In genomic region chr12:108834786-108835185, GRCm38 (mm10) we compare ENCODE assay signal across 9 mouse cellular contexts. TPM values are rescaled to one million over a fixed set of nuclear protein-coding genes. Genes with fewer than 3 reads are reported as not detected.
DNase-seq lines count a peak whose midpoint lies in the region; ATAC-seq lines count a peak whose summit lies in the region.
"Had no signal": no experiment of that assay in that cellular context is flagged by ENCODE, and none has a peak within 500 bp of the region (broad histone marks: within the 10 kb centered on the region; RNA-seq: fewer than 3 reads in every experiment).

No protein-coding gene starts in this region.

- no peak for DNase-seq in heart, adult 18-20 months
- DNase-seq in cerebellum, postnatal 25 days, result peak; percentile 50 to 53
- DNase-seq in urinary bladder, postnatal 25 days (ENCODE audit: low spot score), result no peak
- DNase-seq in ovary, postnatal 10 days (ENCODE audit: low spot score), result no peak

- no peak overlapping the region for H3K9ac ChIP-seq in heart, embryonic 15.5 days
- H3K9ac ChIP-seq in hindbrain, embryonic 15.5 days, result 0 out of 2 replicates have a peak overlapping the region, but pooled peaks have one; percentile 64
- peak overlapping the region; percentile 78; the same call in 1 of the 2 replicates for H3K9ac ChIP-seq in midbrain, embryonic 12.5 days (replicated peaks)

- peak overlapping the region; percentile 98 for H3K4me2 ChIP-seq in heart, embryonic 15.5 days
- peak overlapping the region; percentile 75 for H3K4me2 ChIP-seq in hindbrain, embryonic 15.5 days
- peak overlapping the region; percentile 96 for H3K4me2 ChIP-seq in midbrain, embryonic 12.5 days (replicated peaks)

- H3K27me3 ChIP-seq in heart, embryonic 15.5 days, result no peaks in the 10 kb centered on the region
- H3K27me3 ChIP-seq in hindbrain, embryonic 15.5 days, result no peaks in the 10 kb centered on the region
- H3K27me3 ChIP-seq in midbrain, embryonic 12.5 days, result peaks cover 17% of the 10 kb centered on the region

- ATAC-seq in heart, embryonic 15.5 days (replicated peaks; ENCODE audit: insufficient number of reproducible peaks, insufficient read depth, low FRiP score, low read depth), result no peak
- ATAC-seq in hindbrain, embryonic 15.5 days (ENCODE audit: low FRiP score, low read depth), result no peak
- no peak for ATAC-seq in midbrain, embryonic 12.5 days (ENCODE audit: low FRiP score, low read depth)
- ATAC-seq in inflammation-experienced regulatory T-cells, adult 6 months, result no peak

- H3K4me1 ChIP-seq in heart, embryonic 15.5 days (replicated peaks), result peaks cover 30% of the 10 kb centered on the region
- H3K4me1 ChIP-seq in hindbrain, embryonic 15.5 days (replicated peaks), result peaks cover 60% of the 10 kb centered on the region
- H3K4me1 ChIP-seq in midbrain, embryonic 12.5 days, result peaks cover 50% of the 10 kb centered on the region

- no peaks in the 10 kb centered on the region for H3K9me3 ChIP-seq in heart, embryonic 15.5 days (replicated peaks)
- H3K9me3 ChIP-seq in hindbrain, embryonic 15.5 days, result no peaks in the 10 kb centered on the region
- H3K9me3 ChIP-seq in midbrain, embryonic 12.5 days, result no peaks in the 10 kb centered on the region
- H3K9me3 ChIP-seq: G1E had no signal

- no peak overlapping the region for H3K27ac ChIP-seq in heart, embryonic 15.5 days
- no peak overlapping the region for H3K27ac ChIP-seq in hindbrain, embryonic 15.5 days (replicated peaks)
- H3K27ac ChIP-seq in midbrain, embryonic 12.5 days (replicated peaks), result no peak overlapping the region

- H3K4me3 ChIP-seq in heart, embryonic 15.5 days, result peak overlapping the region; percentile 83
- H3K4me3 ChIP-seq in hindbrain, embryonic 15.5 days, result peak overlapping the region; percentile 81
- peak overlapping the region; percentile 75 for H3K4me3 ChIP-seq in midbrain, embryonic 12.5 days

- peaks cover 2% of the 10 kb centered on the region for H3K36me3 ChIP-seq in heart, embryonic 15.5 days
- no peaks in the 10 kb centered on the region for H3K36me3 ChIP-seq in hindbrain, embryonic 15.5 days
- no peaks in the 10 kb centered on the region for H3K36me3 ChIP-seq in midbrain, embryonic 12.5 days

- WGBS in heart, embryonic 15.5 days, result 41% methylated on average over 5 of the region's 5 CpGs
- 47% methylated on average over 5 of the region's 5 CpGs for WGBS in hindbrain, embryonic 15.5 days
- 36% methylated on average over 5 of the region's 5 CpGs for WGBS in midbrain, embryonic 12.5 days

RNA-seq across cellular contexts. Expression of gene Slc25a29, which starts 0.9 kb away (rescaled TPM):
- polyA plus RNA-seq in heart, embryonic 15.5 days (2015; fragmentation: Nextera tagmentation; extraction: Ambion mirVana), result 3.1 and 5.3 TPM in 2 replicates
- 1 to 10 TPM; 8.7 to 9.1 TPM for total RNA-seq in heart, adult 18-20 months (2021)
- 19.0 and 20.7 TPM in 2 replicates for polyA plus RNA-seq in hindbrain, embryonic 15.5 days (2015; fragmentation: Nextera tagmentation; extraction: Ambion mirVana)
- 12.5 and 13.6 TPM in 2 replicates for polyA plus RNA-seq in midbrain, embryonic 12.5 days (2016; fragmentation: Nextera tagmentation; extraction: Ambion mirVana)
- polyA plus RNA-seq in inflammation-experienced regulatory T-cells, adult 6 months (2017; shearing (Covaris generic)), result 1 to 10 TPM; 1.4 to 4.3 (median 3.5) TPM

RNA-seq across cellular contexts. Expression of gene Slc25a47, which starts 1.1 kb away (rescaled TPM):
- polyA plus RNA-seq in heart, embryonic 15.5 days (2015; fragmentation: Nextera tagmentation; extraction: Ambion mirVana), result 4.3 and 5.5 TPM in 2 replicates
- total RNA-seq in heart, adult 18-20 months (2021), result 1 to 10 TPM; 8.1 to 9.1 TPM
- polyA plus RNA-seq in hindbrain, embryonic 15.5 days (2015; fragmentation: Nextera tagmentation; extraction: Ambion mirVana), result 6.6 and 7.4 TPM in 2 replicates
- 10.3 and 13.8 TPM in 2 replicates for polyA plus RNA-seq in midbrain, embryonic 12.5 days (2016; fragmentation: Nextera tagmentation; extraction: Ambion mirVana)
- 1 to 10 TPM in 1 of 3 experiments, under 1 TPM in 2; 0.83 to 1.0 (median 0.99) TPM for polyA plus RNA-seq in inflammation-experienced regulatory T-cells, adult 6 months (2017; shearing (Covaris generic))

RNA-seq across cellular contexts. Expression of gene Yy1, which starts 42.0 kb away (rescaled TPM):
- polyA plus RNA-seq in heart, embryonic 15.5 days (2015; fragmentation: Nextera tagmentation; extraction: Ambion mirVana), result 10.5 and 13.1 TPM in 2 replicates
- total RNA-seq in heart, adult 18-20 months (2021), result 10 to 100 TPM; 31.5 to 37.2 TPM
- polyA plus RNA-seq in hindbrain, embryonic 15.5 days (2015; fragmentation: Nextera tagmentation; extraction: Ambion mirVana), result 13.4 and 15.1 TPM in 2 replicates
- 18.9 and 19.5 TPM in 2 replicates for polyA plus RNA-seq in midbrain, embryonic 12.5 days (2016; fragmentation: Nextera tagmentation; extraction: Ambion mirVana)
- 10 to 100 TPM; 16.4 to 18.6 (median 17.1) TPM for polyA plus RNA-seq in inflammation-experienced regulatory T-cells, adult 6 months (2017; shearing (Covaris generic))

RNA-seq across cellular contexts. Expression of gene Wdr25, which starts 58.6 kb away (rescaled TPM):
- 3.8 and 6.9 TPM in 2 replicates for polyA plus RNA-seq in heart, embryonic 15.5 days (2015; fragmentation: Nextera tagmentation; extraction: Ambion mirVana)
- 1 to 10 TPM; 4.7 to 5.7 TPM for total RNA-seq in heart, adult 18-20 months (2021)
- polyA plus RNA-seq in hindbrain, embryonic 15.5 days (2015; fragmentation: Nextera tagmentation; extraction: Ambion mirVana), result 4.6 and 6.0 TPM in 2 replicates
- polyA plus RNA-seq in midbrain, embryonic 12.5 days (2016; fragmentation: Nextera tagmentation; extraction: Ambion mirVana), result 8.6 and 9.0 TPM in 2 replicates
- polyA plus RNA-seq in inflammation-experienced regulatory T-cells, adult 6 months (2017; shearing (Covaris generic)), result 10 to 100 TPM in 1 of 3 experiments, 1 to 10 TPM in 2; 3.4 to 14.4 (median 6.0) TPM

RNA-seq across cellular contexts. Expression of gene Wars, which starts 59.2 kb away (rescaled TPM):
- polyA plus RNA-seq in heart, embryonic 15.5 days (2015; fragmentation: Nextera tagmentation; extraction: Ambion mirVana), result 46.6 and 57.7 TPM in 2 replicates
- total RNA-seq in heart, adult 18-20 months (2021), result 10 to 100 TPM; 29.1 to 41.2 TPM
- 101 and 105 TPM in 2 replicates for polyA plus RNA-seq in hindbrain, embryonic 15.5 days (2015; fragmentation: Nextera tagmentation; extraction: Ambion mirVana)
- polyA plus RNA-seq in midbrain, embryonic 12.5 days (2016; fragmentation: Nextera tagmentation; extraction: Ambion mirVana), result 124 TPM in 2 replicates
- polyA plus RNA-seq in inflammation-experienced regulatory T-cells, adult 6 months (2017; shearing (Covaris generic)), result 10 to 100 TPM; 47.8 to 53.4 (median 48.0) TPM

Comparison
In these comparisons a context has a peak if more than half of its experiments do, and no peak if none do; other contexts are left out.
1. DNase-seq: peak in cerebellum, postnatal 25 days (2 of 2); none in heart, adult 18-20 months (0 of 2), urinary bladder, postnatal 25 days (single experiment) and ovary, postnatal 10 days (single experiment).
2. Peak in every context shown above with its lines, with median percentiles within 50 percentile points of each other: H3K4me2 ChIP-seq and H3K4me3 ChIP-seq.